Mouse (Mus musculus) liver, embryonic 16.5 days (tissue): ENCODE results near the gene 2900026A02Rik. TPM values are rescaled to one million over a fixed set of nuclear protein-coding genes. Genes with fewer than 3 reads are reported as not detected.

ENCODE experiments used
- ATAC-seq: fragments of 200-750 bp; cut with Nextera tagmentation; 2 replicates; pipeline ENCODE4 v1.8.0; 2017; ENCODE audit warnings: low read depth, mild to moderate bottlenecking, moderate number of reproducible peaks, moderate library complexity
- H3K27ac ChIP-seq: fragments of 300-500 bp; sonication (generic); 2 replicates; pipeline ENCODE4 v1.5.1; 2014; ENCODE audit warnings: mild to moderate bottlenecking, low read length
- H3K27me3 ChIP-seq: fragments of 300-500 bp; sonication (generic); 2 replicates; pipeline ENCODE4 v1.6.1; 2014; ENCODE audit warnings: low read depth, low read length, mixed read lengths; ENCODE audit not compliant: control insufficient read depth, insufficient read depth
- H3K36me3 ChIP-seq: fragments of 300-500 bp; sonication (generic); 2 replicates; pipeline ENCODE4 v1.6.1; 2014; ENCODE audit warnings: mild to moderate bottlenecking; ENCODE audit not compliant: control insufficient read depth, insufficient read depth
- H3K4me1 ChIP-seq: fragments of 300-500 bp; sonication (generic); 2 replicates; pipeline ENCODE4 v1.6.1; 2014; ENCODE audit warnings: low read depth, low read length, mixed read lengths; ENCODE audit not compliant: control insufficient read depth
- H3K4me2 ChIP-seq: fragments of 300-500 bp; sonication (generic); 2 replicates; pipeline ENCODE4 v1.6.1; 2014; ENCODE audit warnings: low read depth, low read length, mixed read lengths
- H3K4me3 ChIP-seq: fragments of 300-500 bp; sonication (generic); 2 replicates; pipeline ENCODE4 v1.5.1; 2014; ENCODE audit warnings: low read depth, mild to moderate bottlenecking, low read length
- H3K9ac ChIP-seq: fragments of 300-500 bp; sonication (generic); 2 replicates; pipeline ENCODE4 v1.6.1; 2014; ENCODE audit warnings: low read depth, low read length
- H3K9me3 ChIP-seq: fragments of 300-500 bp; sonication (generic); replicated peaks from 2 replicates; pipeline ENCODE4 v1.6.1; 2016; ENCODE audit warnings: low read length; ENCODE audit not compliant: control insufficient read depth
- WGBS: fragments of 180-500 bp; shearing (Covaris S2); extraction: QIAGEN DNeasy Blood & Tissue Kit; methylation state at CpG from one replicate; pipeline ENCODE4 v1.1.7; 2014; ENCODE audit not compliant: insufficient replicate concordance; 5-methylcytosine and 5-hydroxymethylcytosine counted together
- polyA plus RNA-seq: library from polyadenylated mRNA; unstranded; fragments of >200 nt; fragmentation: Nextera tagmentation; extraction: Ambion mirVana; gene quantifications from 2 replicates; pipeline ENCODE4 v1.2.1, GENCODE M21; 2015

The 2900026A02Rik gene
- polyA plus RNA-seq, 1 experiment from 2014 or later: 3.4 TPM

DNA sequence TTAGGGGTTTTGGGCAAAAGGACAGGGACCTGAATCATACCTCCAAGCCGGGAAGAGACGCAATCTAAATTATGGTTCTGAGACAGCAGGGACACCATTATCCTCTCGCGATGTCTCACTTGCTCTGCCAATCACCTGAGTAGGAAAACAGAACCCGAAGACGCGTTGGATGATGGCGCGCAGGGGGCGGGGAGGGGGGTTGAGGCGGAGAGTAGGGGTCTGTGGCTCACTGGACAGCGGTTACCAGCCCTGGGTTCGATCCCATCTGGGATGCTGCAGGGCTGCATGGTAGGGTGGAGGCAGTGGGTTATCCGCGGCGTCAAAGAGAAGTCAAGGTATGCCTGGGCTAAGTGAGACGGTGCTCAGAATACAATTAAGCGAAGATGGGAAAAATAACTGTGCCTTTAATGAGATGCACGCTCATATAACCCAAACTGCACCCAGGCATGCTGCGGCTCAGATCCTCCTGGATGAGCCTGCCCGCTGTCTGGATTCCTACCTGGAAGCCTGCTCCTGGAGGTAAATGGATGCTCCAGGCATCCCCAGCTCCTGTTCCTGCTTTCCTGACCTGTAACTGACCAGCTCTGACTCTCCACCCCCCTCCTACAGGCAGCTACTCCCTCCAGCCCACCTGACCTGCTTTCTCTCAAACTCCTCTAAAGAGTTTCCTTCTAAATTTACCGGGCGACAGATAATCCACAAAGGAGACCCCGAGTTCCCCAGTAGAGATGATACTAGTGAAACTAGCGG lies 4.8 kb upstream of the 2900026A02Rik start:
- WGBS: 20% methylated on average over 25 of the region's 25 CpGs
- no peaks in the 10 kb centered on the region for H3K36me3 ChIP-seq
- no peaks in the 10 kb centered on the region for H3K9me3 ChIP-seq
- H3K27me3 ChIP-seq: peaks cover 4% of the 10 kb centered on the region
- H3K4me3 ChIP-seq: no peak overlapping the region
- H3K27ac ChIP-seq: no peak overlapping the region
- H3K4me2 ChIP-seq: no peak overlapping the region
- no peak for ATAC-seq
- H3K4me1 ChIP-seq: no peaks in the 10 kb centered on the region; the same call in 1 of the 2 replicates
- no peak overlapping the region; the same call in 1 of the 2 replicates for H3K9ac ChIP-seq

DNA sequence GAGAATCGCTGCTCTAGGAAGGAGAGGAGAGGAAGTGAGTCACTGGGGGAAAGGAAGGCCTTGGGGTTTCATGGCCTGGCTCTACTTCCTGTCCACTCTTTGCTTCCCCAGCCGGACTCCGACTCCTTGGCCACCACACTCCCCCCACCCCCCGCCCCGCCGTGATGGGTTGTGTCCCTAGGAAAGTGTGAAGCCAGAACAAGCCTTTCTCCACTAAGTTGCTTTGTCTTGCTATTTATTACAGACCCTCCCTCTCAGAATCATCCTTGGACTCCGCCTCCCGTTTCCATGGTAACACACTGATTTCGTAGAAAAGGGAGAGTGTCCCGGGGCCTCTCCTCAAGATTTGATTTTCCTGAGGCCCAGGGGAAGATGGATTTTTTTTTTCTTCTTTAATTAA lies 4.2 kb upstream of the 2900026A02Rik start:
- H3K9ac ChIP-seq: no peak overlapping the region
- H3K4me1 ChIP-seq: no peaks in the 10 kb centered on the region; the same call in 1 of the 2 replicates
- no peaks in the 10 kb centered on the region for H3K9me3 ChIP-seq
- H3K4me2 ChIP-seq: no peak overlapping the region
- no peak for ATAC-seq
- H3K36me3 ChIP-seq: no peaks in the 10 kb centered on the region
- no peak overlapping the region for H3K4me3 ChIP-seq
- 15% methylated on average over 10 of the region's 10 CpGs for WGBS
- no peak overlapping the region for H3K27ac ChIP-seq
- H3K27me3 ChIP-seq: peaks cover 9% of the 10 kb centered on the region

DNA sequence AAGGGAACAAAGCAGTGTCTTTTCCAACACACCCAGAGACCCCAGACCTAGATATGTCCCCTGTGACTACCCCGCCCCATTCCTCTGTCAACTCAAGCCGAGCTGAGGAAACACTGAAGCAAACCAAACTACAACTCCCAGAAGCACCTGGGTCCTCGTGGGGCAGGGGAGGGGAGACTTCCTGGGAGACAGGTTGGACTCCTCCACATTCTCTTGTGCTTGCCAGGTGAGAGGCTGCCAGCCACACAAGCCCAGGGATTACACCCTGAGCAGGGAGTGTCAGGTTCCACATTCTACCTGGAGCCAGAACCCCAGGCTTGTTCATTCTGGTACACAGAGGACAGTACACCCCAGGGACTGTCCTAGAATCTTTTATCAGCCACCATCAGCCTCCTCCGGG lies 2.9 kb upstream of the 2900026A02Rik start:
- WGBS: 43% methylated on average over 4 of the region's 4 CpGs
- Histone ChIP-seq H3K27me3 (peaks cover 13% of the 10 kb centered on the region), H3K4me1 (no peaks in the 10 kb centered on the region; the same call in none of the 2 replicates), H3K9me3 (no peaks in the 10 kb centered on the region), H3K27ac (no peak overlapping the region), H3K4me3 (no peak overlapping the region), H3K36me3 (no peaks in the 10 kb centered on the region), H3K4me2 (no peak overlapping the region), H3K9ac (no peak overlapping the region)
- no peak for ATAC-seq

DNA sequence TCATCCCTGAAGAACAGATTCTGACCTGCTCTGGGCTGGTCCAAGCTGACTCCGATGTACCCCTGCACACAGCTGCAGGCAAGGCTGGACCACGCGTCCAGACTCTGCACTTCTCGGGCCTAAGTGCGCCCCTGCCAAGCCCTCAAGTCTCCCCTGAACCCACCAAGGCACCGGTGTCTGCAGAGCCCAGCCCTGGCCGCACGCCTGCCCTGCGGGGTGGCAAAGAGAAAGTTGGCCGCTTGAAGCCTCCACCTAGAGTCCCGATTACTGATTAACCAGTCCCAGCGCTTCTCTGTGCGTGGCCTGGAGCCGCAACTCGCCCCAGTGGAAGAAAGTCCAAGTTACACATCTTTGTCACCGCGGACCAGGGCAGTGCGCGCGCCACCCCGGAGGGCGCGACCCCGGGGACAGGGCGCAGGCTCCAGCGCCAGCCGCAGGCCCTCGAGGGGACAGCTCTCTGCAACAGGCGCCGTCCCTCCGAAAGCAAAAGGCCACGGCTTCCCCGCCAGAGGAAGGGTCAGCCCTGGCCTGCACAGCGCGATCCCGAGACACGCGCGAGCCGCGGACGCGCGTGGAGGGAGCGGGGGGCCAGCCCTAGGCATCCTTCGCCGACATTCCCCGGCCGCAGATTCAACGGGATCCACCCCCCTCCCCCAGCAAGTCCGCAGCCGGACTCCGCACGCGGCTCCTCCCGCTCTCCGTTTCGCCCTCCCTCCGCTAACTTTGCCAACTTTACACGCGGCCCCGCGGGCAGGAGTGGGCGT lies 471 bp downstream of the 2900026A02Rik start:
- Histone ChIP-seq H3K9me3 (no peaks in the 10 kb centered on the region), H3K27me3 (peaks cover 13% of the 10 kb centered on the region), H3K36me3 (no peaks in the 10 kb centered on the region), H3K9ac (peak overlapping the region; percentile 62), H3K4me2 (peak overlapping the region; percentile 65), H3K4me3 (peak overlapping the region; percentile 62), H3K4me1 (peaks cover 5% of the 10 kb centered on the region; the same call in 1 of the 2 replicates), H3K27ac (peak overlapping the region; percentile 86)
- 2% methylated on average over 64 of the region's 64 CpGs for WGBS
- ATAC-seq: peak; percentile 84

DNA sequence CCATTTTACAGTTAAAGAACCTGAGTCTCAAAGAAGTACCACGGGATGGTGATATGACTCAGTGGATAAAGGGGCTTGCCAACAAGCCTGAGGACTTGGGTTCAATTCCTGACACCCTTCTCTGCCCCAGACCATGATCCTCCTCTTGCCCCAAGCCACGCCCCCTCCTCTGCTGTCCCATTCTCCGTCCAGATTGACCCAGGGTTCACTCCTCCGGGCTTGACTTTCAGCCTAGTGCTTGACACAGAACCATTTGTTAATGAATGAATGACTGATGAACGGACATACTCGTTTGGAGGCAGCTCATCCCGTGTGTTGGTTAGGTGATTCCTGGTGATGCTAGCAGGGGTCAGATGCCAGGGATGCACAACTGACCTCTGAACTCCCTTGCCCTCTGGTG lies 1.2 kb downstream of the 2900026A02Rik start:
- Histone ChIP-seq H3K36me3 (no peaks in the 10 kb centered on the region), H3K27me3 (peaks cover 13% of the 10 kb centered on the region), H3K4me3 (no peak overlapping the region), H3K9me3 (no peaks in the 10 kb centered on the region), H3K4me2 (peak overlapping the region; percentile 65), H3K9ac (no peak overlapping the region), H3K27ac (no peak overlapping the region), H3K4me1 (peaks cover 5% of the 10 kb centered on the region; the same call in 1 of the 2 replicates)
- no peak for ATAC-seq
- WGBS: 44% methylated on average over 7 of the region's 7 CpGs

DNA sequence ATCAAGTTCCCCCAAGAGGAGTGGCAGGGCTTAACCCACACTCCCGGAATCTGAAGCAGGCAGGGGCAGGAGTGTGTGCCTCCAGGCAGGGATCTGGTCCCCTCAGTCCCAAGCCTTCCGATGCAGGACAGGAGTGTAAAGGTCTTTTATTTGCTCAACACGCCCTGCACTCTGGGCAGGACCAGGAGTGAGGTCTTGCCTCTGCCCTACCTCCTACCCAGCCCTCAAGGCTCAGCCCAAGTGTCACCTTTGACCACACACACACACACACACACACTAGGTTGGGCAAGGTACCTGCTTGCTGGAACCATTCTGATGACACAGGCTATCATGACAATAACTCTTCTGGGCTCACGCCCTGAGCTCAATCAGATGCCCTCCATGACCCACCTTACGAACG lies 1.6 kb downstream of the 2900026A02Rik start:
- Histone ChIP-seq H3K9ac (no peak overlapping the region), H3K4me1 (peaks cover 5% of the 10 kb centered on the region; the same call in 1 of the 2 replicates), H3K9me3 (no peaks in the 10 kb centered on the region), H3K4me2 (peak overlapping the region; percentile 65; the same call in 1 of the 2 replicates), H3K36me3 (no peaks in the 10 kb centered on the region), H3K4me3 (no peak overlapping the region), H3K27me3 (peaks cover 13% of the 10 kb centered on the region), H3K27ac (peak overlapping the region; percentile 55)
- 61% methylated on average over 6 of the region's 6 CpGs for WGBS
- ATAC-seq: 0 out of 2 replicates have a peak, but pooled peaks have one; percentile 3

DNA sequence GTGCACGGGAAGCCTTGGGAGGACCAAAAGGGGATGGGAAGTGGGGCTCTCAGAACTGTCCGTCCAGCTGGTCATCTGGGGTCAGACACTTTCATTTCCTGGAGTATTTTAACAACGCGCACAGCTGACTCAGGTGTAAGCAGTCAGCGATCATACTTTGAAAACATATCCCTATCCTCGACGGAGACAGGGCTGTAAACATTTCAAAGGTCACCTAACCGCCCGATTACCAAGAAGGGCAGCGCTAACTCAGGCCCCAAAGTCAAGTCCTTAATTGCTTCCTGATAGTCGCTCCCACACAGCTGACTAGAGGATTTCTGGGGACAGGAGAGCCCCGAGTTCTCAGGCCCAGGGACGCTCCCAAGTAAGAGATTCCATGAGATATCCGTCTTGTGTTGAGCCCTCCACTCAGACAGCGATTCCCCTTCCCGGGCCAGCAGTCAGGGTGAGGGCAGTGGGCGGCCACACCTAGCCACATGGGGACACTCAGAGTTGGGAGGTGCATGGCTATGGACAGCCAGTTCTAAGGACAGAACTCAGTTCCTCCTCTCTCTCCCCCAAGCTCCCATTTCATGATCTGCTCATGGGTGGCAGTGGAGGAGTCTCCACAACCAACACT lies 2.3 kb downstream of the 2900026A02Rik start:
- H3K9me3 ChIP-seq: no peaks in the 10 kb centered on the region
- H3K4me2 ChIP-seq: peak overlapping the region; percentile 34
- no peak for ATAC-seq
- no peak overlapping the region for H3K4me3 ChIP-seq
- no peak overlapping the region for H3K9ac ChIP-seq
- H3K4me1 ChIP-seq: peaks cover 5% of the 10 kb centered on the region; the same call in 1 of the 2 replicates
- peak overlapping the region; percentile 55 for H3K27ac ChIP-seq
- H3K27me3 ChIP-seq: peaks cover 13% of the 10 kb centered on the region
- H3K36me3 ChIP-seq: no peaks in the 10 kb centered on the region
- WGBS: 52% methylated on average over 17 of the region's 17 CpGs

DNA sequence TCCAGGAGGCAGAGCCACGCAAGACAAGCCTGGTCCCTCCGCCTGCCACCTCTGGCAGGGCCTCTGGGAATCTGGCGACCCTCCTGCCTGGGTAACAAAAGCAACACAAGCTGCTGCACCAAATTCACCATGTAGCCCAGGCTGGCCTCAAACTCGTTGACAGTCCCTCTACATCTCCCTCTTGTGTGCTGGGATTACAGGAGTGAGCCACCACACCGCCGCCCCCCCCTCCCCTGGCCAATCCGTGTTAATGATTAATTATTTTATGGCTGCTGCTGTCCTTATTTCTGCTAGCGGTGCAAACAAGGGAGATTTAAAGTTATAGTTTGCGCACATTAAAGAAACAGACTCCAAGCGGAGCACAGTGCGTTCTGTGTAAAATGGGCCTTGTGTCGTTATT lies 4.0 kb downstream of the 2900026A02Rik start:
- Histone ChIP-seq H3K36me3 (no peaks in the 10 kb centered on the region), H3K27me3 (peaks cover 13% of the 10 kb centered on the region), H3K27ac (no peak overlapping the region), H3K4me1 (peaks cover 8% of the 10 kb centered on the region), H3K4me2 (peak overlapping the region; percentile 17; the same call in 1 of the 2 replicates), H3K4me3 (no peak overlapping the region), H3K9ac (no peak overlapping the region), H3K9me3 (no peaks in the 10 kb centered on the region)
- WGBS: 63% methylated on average over 12 of the region's 12 CpGs
- ATAC-seq: no peak
